In the genomic region with DNA sequence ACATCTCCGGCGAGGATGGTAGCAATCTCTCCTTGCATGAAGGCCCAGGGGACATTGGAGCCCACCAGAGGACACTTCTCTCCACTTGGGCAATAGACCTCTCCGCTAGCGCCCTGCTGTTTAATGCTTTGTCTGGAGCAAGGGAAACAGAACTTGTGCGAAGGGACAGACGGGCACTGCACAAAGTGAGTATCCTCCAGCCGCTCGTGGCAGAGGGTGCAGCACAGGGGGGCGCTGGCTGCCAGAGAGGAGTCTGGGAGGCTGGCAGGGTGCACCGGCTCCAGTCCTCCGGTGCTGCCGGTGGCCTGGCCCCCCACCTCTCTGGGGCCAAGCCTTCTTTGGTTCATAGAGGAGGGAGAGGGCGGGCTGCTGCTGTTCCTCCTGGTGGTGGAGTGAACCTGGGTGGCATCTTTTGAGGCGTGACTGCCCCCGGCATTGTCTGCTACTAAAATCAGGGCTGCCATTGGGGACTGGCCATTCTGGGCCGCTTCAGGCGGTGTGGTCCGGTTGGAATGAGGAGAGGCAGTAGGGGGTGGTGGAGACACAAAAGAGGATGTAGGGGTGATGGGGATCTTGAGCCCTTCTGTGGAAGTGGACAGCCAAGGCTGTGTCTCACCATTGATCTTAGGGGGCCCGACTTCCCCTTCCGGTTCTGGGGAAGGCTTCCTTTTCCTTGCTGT, we compare ENCODE assay signal across 8 mouse cellular contexts. TPM values are rescaled to one million over a fixed set of nuclear protein-coding genes. Genes with fewer than 3 reads are reported as not detected.
DNase-seq lines count a peak whose midpoint lies in the region; ATAC-seq and TF ChIP-seq lines count a peak whose summit lies in the region.

No protein-coding gene starts in this region.

- H3K27me3 ChIP-seq in forebrain, postnatal 0 days (ENCODE audit: insufficient read depth, low read length) = no peaks in the 10 kb centered on the region
- H3K27me3 ChIP-seq in hindbrain, embryonic 15.5 days = no peaks in the 10 kb centered on the region
- no peaks in the 10 kb centered on the region for H3K27me3 ChIP-seq in limb, embryonic 14.5 days (ENCODE audit: control insufficient read depth, insufficient read depth, low read length)
- H3K27me3 ChIP-seq in midbrain, embryonic 16.5 days (ENCODE audit: control insufficient read depth, insufficient read depth, low read depth, low read length) = no peaks in the 10 kb centered on the region

- peaks cover 7% of the 10 kb centered on the region; the same call in 1 of the 2 replicates for H3K36me3 ChIP-seq in forebrain, postnatal 0 days (ENCODE audit: insufficient read depth)
- no peaks in the 10 kb centered on the region for H3K36me3 ChIP-seq in hindbrain, embryonic 15.5 days
- peaks cover 43% of the 10 kb centered on the region for H3K36me3 ChIP-seq in limb, embryonic 14.5 days (ENCODE audit: control insufficient read depth, insufficient read depth, low read length)
- H3K36me3 ChIP-seq in midbrain, embryonic 16.5 days (ENCODE audit: control insufficient read depth, insufficient read depth, low read length) = peaks cover 3% of the 10 kb centered on the region; the same call in 1 of the 2 replicates

- peak overlapping the region; percentile 97 for H3K4me3 ChIP-seq in forebrain, postnatal 0 days (ENCODE audit: low read depth, low read length)
- peak overlapping the region; percentile 74 for H3K4me3 ChIP-seq in hindbrain, embryonic 15.5 days
- H3K4me3 ChIP-seq in limb, embryonic 14.5 days (replicated peaks; ENCODE audit: low read length) = peak overlapping the region; percentile 99
- H3K4me3 ChIP-seq in midbrain, embryonic 16.5 days (ENCODE audit: low read depth, low read length) = peak overlapping the region; percentile 70

- ATAC-seq in forebrain, postnatal 0 days = no peak
- no peak for ATAC-seq in hindbrain, embryonic 15.5 days (ENCODE audit: low FRiP score, low read depth)
- no peak for ATAC-seq in limb, embryonic 14.5 days (ENCODE audit: low FRiP score, low read depth)
- ATAC-seq in midbrain, embryonic 16.5 days = no peak

- DNase-seq in left cerebral cortex, postnatal 36 days (ENCODE audit: low spot score in 2 of 2) = peak; percentile 51 to 61
- DNase-seq in left cerebral cortex, adult 9 months (ENCODE audit: low spot score in 2 of 2) = no peak
- DNase-seq in brain, embryonic 14.5 days (ENCODE audit: low read depth) = peak; percentile 70
- DNase-seq in forebrain, postnatal 0 days = no peak
- DNase-seq in limb, embryonic 14.5 days (ENCODE audit: low spot score) = no peak
- peak; percentile 72 to 74 for DNase-seq in thymus, postnatal 10 days (ENCODE audit: low spot score in 2 of 2)

- H3K9me3 ChIP-seq in forebrain, postnatal 0 days (ENCODE audit: low read length) = no peaks in the 10 kb centered on the region
- H3K9me3 ChIP-seq in hindbrain, embryonic 15.5 days = no peaks in the 10 kb centered on the region
- no peaks in the 10 kb centered on the region for H3K9me3 ChIP-seq in limb, embryonic 14.5 days (ENCODE audit: control insufficient read depth, low read length)
- no peaks in the 10 kb centered on the region for H3K9me3 ChIP-seq in midbrain, embryonic 16.5 days (replicated peaks; ENCODE audit: control insufficient read depth, low read length, poor library complexity, severe bottlenecking)

- peak overlapping the region; percentile 99 for H3K4me2 ChIP-seq in forebrain, postnatal 0 days (ENCODE audit: low read depth)
- peak overlapping the region; percentile 99 for H3K4me2 ChIP-seq in hindbrain, embryonic 15.5 days
- peak overlapping the region; percentile 96 for H3K4me2 ChIP-seq in limb, embryonic 14.5 days (replicated peaks; ENCODE audit: low read depth, low read length, severe bottlenecking)
- peak overlapping the region; percentile 99 for H3K4me2 ChIP-seq in midbrain, embryonic 16.5 days (ENCODE audit: low read length)

- 1% methylated on average over 20 of the region's 20 CpGs for WGBS in forebrain, postnatal 0 days
- 2% methylated on average over 20 of the region's 20 CpGs for WGBS in hindbrain, embryonic 15.5 days
- 3% methylated on average over 20 of the region's 20 CpGs for WGBS in limb, embryonic 14.5 days
- 1% methylated on average over 20 of the region's 20 CpGs for WGBS in midbrain, embryonic 16.5 days

- H3K27ac ChIP-seq in forebrain, postnatal 0 days (ENCODE audit: low read depth, low read length) = peak overlapping the region; percentile 99
- peak overlapping the region; percentile 97 for H3K27ac ChIP-seq in hindbrain, embryonic 15.5 days (replicated peaks)
- H3K27ac ChIP-seq in limb, embryonic 14.5 days (replicated peaks; ENCODE audit: low read depth, low read length) = peak overlapping the region; percentile 99
- peak overlapping the region; percentile 99 for H3K27ac ChIP-seq in midbrain, embryonic 16.5 days (ENCODE audit: low read length)

- peaks cover 15% of the 10 kb centered on the region for H3K4me1 ChIP-seq in forebrain, postnatal 0 days (ENCODE audit: insufficient read depth)
- peaks cover 67% of the 10 kb centered on the region for H3K4me1 ChIP-seq in hindbrain, embryonic 15.5 days (replicated peaks)
- peaks cover 44% of the 10 kb centered on the region for H3K4me1 ChIP-seq in limb, embryonic 14.5 days (ENCODE audit: control insufficient read depth, insufficient read depth, low read length)
- peaks cover 55% of the 10 kb centered on the region for H3K4me1 ChIP-seq in midbrain, embryonic 16.5 days (ENCODE audit: control insufficient read depth, insufficient read depth, low read length)

- TF ChIP-seq CTCF in brain, embryonic 14.5 days (IDR thresholded peaks at IDR 0.05; ENCODE audit: borderline replicate concordance, extremely low read depth, insufficient read depth, insufficient read length) = no peak
- TF ChIP-seq CTCF in forebrain, postnatal 0 days (IDR thresholded peaks at IDR 0.05; ENCODE audit: low read depth) = peak; percentile 11; the same call in 1 of the 2 replicates

- peak overlapping the region; percentile 92 for H3K9ac ChIP-seq in forebrain, postnatal 0 days
- peak overlapping the region; percentile 99 for H3K9ac ChIP-seq in hindbrain, embryonic 15.5 days
- peak overlapping the region; percentile 100 for H3K9ac ChIP-seq in limb, embryonic 14.5 days (ENCODE audit: low read depth, low read length, severe bottlenecking)
- H3K9ac ChIP-seq in midbrain, embryonic 16.5 days (ENCODE audit: low read depth, low read length) = peak overlapping the region; percentile 100

- TF ChIP-seq POLR2A in brain, embryonic 14.5 days (IDR thresholded peaks at IDR 0.05; ENCODE audit: borderline replicate concordance, extremely low read depth, insufficient read depth, insufficient read length, poor library complexity, severe bottlenecking) = no peak
- TF ChIP-seq POLR2A in limb, embryonic 14.5 days (IDR thresholded peaks at IDR 0.05; ENCODE audit: borderline replicate concordance, extremely low read depth, insufficient read depth, insufficient read length) = no peak

- intact Hi-C loops in left cerebral cortex, postnatal 36 days (cut with DNase I) = loop anchor here (5.0 kb wide), 3 partner anchors 74 to 166 kb away; no protein-coding TSS in a partner anchor

RNA-seq across cellular contexts. Expression of a gene that starts 2.5 kb away (rescaled TPM):
- total RNA-seq in left cerebral cortex, postnatal 36 days (2021) = 10 to 100 TPM; 54.3 to 63.3 TPM
- polyA plus RNA-seq in brain, embryonic 14.5 days (2012; rRNA removed) = 37.3 and 39.6 TPM in 2 replicates
- 62.3 and 88.6 TPM in 2 replicates for total RNA-seq in forebrain, postnatal 0 days (2014; rRNA removed)
- polyA plus RNA-seq in forebrain, postnatal 0 days (2015; fragmentation: Nextera tagmentation; extraction: Ambion mirVana) = 6.8 and 8.4 TPM in 2 replicates
- 9.1 and 9.2 TPM in 2 replicates for polyA plus RNA-seq in hindbrain, embryonic 15.5 days (2015; fragmentation: Nextera tagmentation; extraction: Ambion mirVana)
- 44.5 and 58.6 TPM in 2 replicates for polyA plus RNA-seq in limb, embryonic 14.5 days (2012; rRNA removed)
- 10.0 and 10.1 TPM in 2 replicates for polyA plus RNA-seq in limb, embryonic 14.5 days (2014; fragmentation: Nextera tagmentation; extraction: Ambion mirVana)
- polyA plus RNA-seq in midbrain, embryonic 16.5 days (2015; fragmentation: Nextera tagmentation; extraction: Ambion mirVana) = 9.6 and 9.9 TPM in 2 replicates

Comparison
In these comparisons a context has a peak if more than half of its experiments do, and no peak if none do; other contexts are left out.
1. DNase-seq: peak in left cerebral cortex, postnatal 36 days (2 of 2), brain, embryonic 14.5 days (single experiment) and thymus, postnatal 10 days (2 of 2); none in left cerebral cortex, adult 9 months (0 of 2), forebrain, postnatal 0 days (single experiment) and limb, embryonic 14.5 days (single experiment).
2. Peak in every context shown above with its lines, with median percentiles within 50 percentile points of each other: H3K27ac ChIP-seq, H3K4me2 ChIP-seq, H3K4me3 ChIP-seq and H3K9ac ChIP-seq.